Mouse (Mus musculus): ENCODE results near the gene Xpnpep3. TPM values are rescaled to one million over a fixed set of nuclear protein-coding genes. Genes with fewer than 3 reads are reported as not detected.

Gene Xpnpep3
- polyA plus RNA-seq, 1 experiment from 2014 or later = 12.0 TPM

DNA sequence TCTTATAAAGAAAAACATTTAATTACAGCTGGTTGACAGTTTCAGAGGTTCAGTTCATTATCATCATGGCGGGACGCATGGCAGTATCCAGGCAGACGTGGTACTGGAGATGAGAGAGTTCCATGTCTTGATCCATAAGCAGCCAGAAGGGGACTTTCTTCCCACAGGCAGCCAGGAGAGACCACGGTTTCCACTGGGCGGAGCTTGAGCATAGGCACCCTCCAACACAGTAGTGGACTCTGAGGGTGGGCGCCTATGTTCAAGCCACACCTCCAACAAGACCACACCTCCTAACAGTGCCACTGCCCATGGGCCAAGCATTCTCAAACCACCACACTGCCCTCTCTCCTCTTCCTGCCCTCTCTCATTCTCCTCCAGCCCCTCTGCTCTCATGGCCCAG, 83.8 kb downstream of the Xpnpep3 start:
- Histone ChIP-seq H3K9me3 (no peaks in the 10 kb centered on the region), H3K27me3 (no peaks in the 10 kb centered on the region), H3K9ac (no peak overlapping the region), H3K36me3 (no peaks in the 10 kb centered on the region), H3K4me1 (0 out of 2 replicates have a peak, but pooled peaks cover 2% of the 10 kb centered on the region), H3K4me2 (no peak overlapping the region), H3K27ac (no peak overlapping the region), H3K4me3 (no peak overlapping the region)
- WGBS = 81% methylated on average over 6 of the region's 6 CpGs
- no peak for ATAC-seq (ENCODE audit: insufficient number of reproducible peaks, low FRiP score, low TSS enrichment, low read depth)

DNA sequence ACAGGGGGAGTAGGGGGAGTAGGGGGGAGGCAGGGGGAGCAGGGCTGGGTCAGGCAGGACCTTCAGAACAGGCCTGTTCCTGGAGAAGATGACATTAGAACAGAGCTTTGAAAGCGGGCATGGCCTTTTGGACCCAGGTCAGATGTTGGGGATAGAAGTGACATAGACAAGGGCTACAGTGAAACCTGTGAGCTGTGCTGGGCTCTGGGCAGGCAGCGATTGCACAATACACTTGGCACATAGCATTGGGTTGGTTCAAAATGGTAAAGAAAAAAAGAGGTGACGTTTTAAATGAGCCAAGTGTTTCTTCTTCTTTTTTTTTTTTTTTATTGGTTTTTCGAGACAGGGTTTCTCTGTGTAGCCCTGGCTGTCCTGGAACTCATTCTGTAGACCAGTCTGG, 85.5 kb downstream of the Xpnpep3 start:
- no peak overlapping the region for H3K9ac ChIP-seq
- no peak overlapping the region for H3K27ac ChIP-seq
- ATAC-seq (ENCODE audit: insufficient number of reproducible peaks, low FRiP score, low TSS enrichment, low read depth) = no peak
- no peak overlapping the region for H3K4me3 ChIP-seq
- no peak overlapping the region for H3K4me2 ChIP-seq
- H3K9me3 ChIP-seq = no peaks in the 10 kb centered on the region
- H3K36me3 ChIP-seq = no peaks in the 10 kb centered on the region
- WGBS = 74% methylated on average over 4 of the region's 4 CpGs
- H3K27me3 ChIP-seq = no peaks in the 10 kb centered on the region
- 0 out of 2 replicates have a peak, but pooled peaks cover 2% of the 10 kb centered on the region for H3K4me1 ChIP-seq

DNA sequence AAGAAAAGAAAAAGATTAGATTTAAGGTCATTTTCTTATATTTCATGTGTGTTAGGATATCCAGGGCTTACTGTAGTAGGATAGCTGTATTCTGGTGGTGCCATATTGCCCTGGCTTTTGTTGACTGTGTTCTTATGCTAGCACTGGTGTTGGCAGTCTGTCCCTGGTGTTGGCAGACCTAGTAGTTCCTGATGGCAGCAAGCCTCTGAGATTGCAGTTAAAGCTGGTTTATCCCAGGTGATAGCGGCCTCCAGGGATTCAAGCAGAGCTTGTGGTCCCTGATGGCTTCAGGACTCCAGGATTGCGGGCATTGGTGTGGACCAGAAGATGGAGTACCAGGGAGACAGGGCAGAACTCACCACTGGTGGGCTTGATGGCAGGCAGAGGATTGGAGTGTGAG, 103.5 kb downstream of the Xpnpep3 start:
- WGBS = 86% methylated on average over 2 of the region's 2 CpGs
- H3K9ac ChIP-seq = no peak overlapping the region
- H3K4me1 ChIP-seq = no peaks in the 10 kb centered on the region
- H3K4me2 ChIP-seq = no peak overlapping the region
- H3K27me3 ChIP-seq = no peaks in the 10 kb centered on the region
- no peak overlapping the region for H3K4me3 ChIP-seq
- ATAC-seq (ENCODE audit: insufficient number of reproducible peaks, low FRiP score, low TSS enrichment, low read depth) = no peak
- no peaks in the 10 kb centered on the region for H3K9me3 ChIP-seq
- no peaks in the 10 kb centered on the region for H3K36me3 ChIP-seq
- no peak overlapping the region for H3K27ac ChIP-seq

DNA sequence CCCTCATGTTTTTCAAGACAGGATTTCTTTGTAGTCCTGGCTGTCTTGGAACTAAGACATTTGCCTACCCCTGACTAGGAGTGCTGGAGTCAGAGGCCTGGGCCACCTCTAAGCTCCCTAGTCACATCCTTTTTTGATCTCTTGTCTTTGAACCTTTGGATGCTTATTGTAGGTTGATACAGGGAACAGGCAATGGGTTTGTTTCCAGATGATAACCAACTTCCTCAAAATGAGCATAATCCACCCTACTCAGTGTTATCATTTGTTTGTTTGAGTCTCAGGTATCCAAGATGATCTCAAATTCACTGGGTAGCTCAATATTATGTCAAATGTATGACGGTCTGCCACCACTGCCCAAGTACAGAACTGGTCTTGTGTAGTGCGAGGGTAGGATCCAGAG, 104.1 kb downstream of the Xpnpep3 start:
- no peak overlapping the region for H3K4me2 ChIP-seq
- ATAC-seq (ENCODE audit: insufficient number of reproducible peaks, low FRiP score, low TSS enrichment, low read depth) = no peak
- H3K27ac ChIP-seq = no peak overlapping the region
- no peaks in the 10 kb centered on the region for H3K27me3 ChIP-seq
- 92% methylated on average over 2 of the region's 2 CpGs for WGBS
- H3K4me3 ChIP-seq = no peak overlapping the region
- H3K9ac ChIP-seq = no peak overlapping the region
- no peaks in the 10 kb centered on the region for H3K9me3 ChIP-seq
- H3K36me3 ChIP-seq = no peaks in the 10 kb centered on the region
- H3K4me1 ChIP-seq = no peaks in the 10 kb centered on the region

Other genes starting within 250 kb of the Xpnpep3 start
- gene Mrtfa, start 209.4 kb upstream of the Xpnpep3 start, polyA plus RNA-seq (2015; fragmentation: Nextera tagmentation; extraction: Ambion mirVana) = 29.4 TPM in 2 replicates
- gene Mchr1, start 164.6 kb upstream of the Xpnpep3 start, polyA plus RNA-seq (2015; fragmentation: Nextera tagmentation; extraction: Ambion mirVana) = 1.0 and 1.9 TPM in 2 replicates
- gene Slc25a17, start 39.3 kb upstream of the Xpnpep3 start, polyA plus RNA-seq (2015; fragmentation: Nextera tagmentation; extraction: Ambion mirVana) = 119 and 124 TPM in 2 replicates
- 148 and 151 TPM in 2 replicates for gene St13, start 61 bp upstream of the Xpnpep3 start, polyA plus RNA-seq (2015; fragmentation: Nextera tagmentation; extraction: Ambion mirVana)
- gene Dnajb7, start 8.2 kb downstream of the Xpnpep3 start, polyA plus RNA-seq (2015; fragmentation: Nextera tagmentation; extraction: Ambion mirVana) = 1.5 and 1.7 TPM in 2 replicates
- 407 and 454 TPM in 2 replicates for gene Rbx1, start 66.2 kb downstream of the Xpnpep3 start, polyA plus RNA-seq (2015; fragmentation: Nextera tagmentation; extraction: Ambion mirVana)
- 16.3 and 18.6 TPM in 2 replicates for gene Ep300, start 185.2 kb downstream of the Xpnpep3 start, polyA plus RNA-seq (2015; fragmentation: Nextera tagmentation; extraction: Ambion mirVana)

All from limb, embryonic 15.5 days (tissue).